Mouse (Mus musculus) brain, embryonic 14.5 days (tissue): ENCODE measurements around the gene Map4k3.

Experiments used
- CTCF ChIP-seq: fragments of 200-500 bp; IDR thresholded peaks from 2 replicates; pipeline ENCODE4 v1.5.1; 2012; ENCODE audit warnings: inconsistent platforms, mild to moderate bottlenecking, moderate library complexity, borderline replicate concordance; ENCODE audit not compliant: insufficient read depth, insufficient read length; ENCODE audit errors: extremely low read depth
- POLR2A ChIP-seq: fragments of 200-500 bp; IDR thresholded peaks from 2 replicates; pipeline ENCODE4 v1.6.1; 2012; ENCODE audit warnings: mild to moderate bottlenecking, inconsistent platforms, borderline replicate concordance; ENCODE audit not compliant: poor library complexity, insufficient read depth, insufficient read length, severe bottlenecking; ENCODE audit errors: extremely low read depth

GRCm38 (mm10) chr17:80546227-80546626, 182.1 kb downstream of the Map4k3 start:
- TF ChIP-seq CTCF (no peak), POLR2A (no peak)
